10 mouse cellular contexts compared by ENCODE assay signal in genomic region chr3:138405341-138405740, GRCm38 (mm10). TPM values are rescaled to one million over a fixed set of nuclear protein-coding genes. Genes with fewer than 3 reads are reported as not detected.
DNase-seq lines count a peak whose midpoint lies in the region; ATAC-seq lines count a peak whose summit lies in the region.
"Had no signal": no experiment of that assay in that cellular context is flagged by ENCODE, and none has a peak within 500 bp of the region (broad histone marks: within the 10 kb centered on the region; RNA-seq: fewer than 3 reads in every experiment).

No protein-coding gene starts in this region.

- H3K27me3 ChIP-seq in hindbrain, embryonic 10.5 days (ENCODE audit: insufficient read depth, poor library complexity, severe bottlenecking) = no peaks in the 10 kb centered on the region
- H3K27me3 ChIP-seq in hindbrain, embryonic 12.5 days = no peaks in the 10 kb centered on the region
- H3K27me3 ChIP-seq: neural tube, embryonic 13.5 days had no signal

- peak; percentile 9 for DNase-seq in hindbrain, embryonic 10.5 days (ENCODE audit: low spot score)
- DNase-seq in CD4-positive, CD25-positive, alpha-beta regulatory T cell, adult 2 months (ENCODE audit: low read depth, low spot score) = peak; percentile 66
- DNase-seq in adrenal gland, postnatal 36 days = peak; percentile 43 to 65
- peak; percentile 18 for DNase-seq in gastrocnemius, postnatal 14 days
- DNase-seq in layer of hippocampus, postnatal 25 days (ENCODE audit: extremely low spot score in 1 of 2, low spot score in 1 of 2) = peak; percentile 22 to 68
- DNase-seq in retina, adult 2 months (ENCODE audit: low read depth, low spot score) = peak; percentile 23

- intact Hi-C loops in gastrocnemius, postnatal 14 days (cut with DNase I; ENCODE audit: low total_unique reads) = loop anchor here (5.0 kb wide), 1 partner anchor 183 kb away; no protein-coding TSS in a partner anchor

- H3K4me1 ChIP-seq in hindbrain, embryonic 10.5 days (replicated peaks) = no peaks in the 10 kb centered on the region
- H3K4me1 ChIP-seq in hindbrain, embryonic 12.5 days = no peaks in the 10 kb centered on the region
- H3K4me1 ChIP-seq: neural tube, embryonic 13.5 days had no signal

- H3K4me2 ChIP-seq in hindbrain, embryonic 12.5 days (replicated peaks) = no peak overlapping the region
- H3K4me2 ChIP-seq: neural tube, embryonic 13.5 days had no signal

- 40% methylated on average over 3 of the region's 3 CpGs for WGBS in hindbrain, embryonic 10.5 days
- WGBS in hindbrain, embryonic 12.5 days = 48% methylated on average over 3 of the region's 3 CpGs

- H3K36me3 ChIP-seq in hindbrain, embryonic 10.5 days = no peaks in the 10 kb centered on the region
- no peaks in the 10 kb centered on the region for H3K36me3 ChIP-seq in hindbrain, embryonic 12.5 days
- H3K36me3 ChIP-seq: neural tube, embryonic 13.5 days had no signal

- H3K9ac ChIP-seq in hindbrain, embryonic 12.5 days = no peak overlapping the region
- H3K9ac ChIP-seq: neural tube, embryonic 13.5 days had no signal

- no peak overlapping the region for H3K4me3 ChIP-seq in hindbrain, embryonic 10.5 days
- H3K4me3 ChIP-seq in hindbrain, embryonic 12.5 days = no peak overlapping the region
- H3K4me3 ChIP-seq: neural tube, embryonic 13.5 days had no signal

- H3K9me3 ChIP-seq in hindbrain, embryonic 10.5 days = no peaks in the 10 kb centered on the region
- H3K9me3 ChIP-seq in hindbrain, embryonic 12.5 days (replicated peaks) = no peaks in the 10 kb centered on the region
- H3K9me3 ChIP-seq: neural tube, embryonic 13.5 days had no signal

- no peak for ATAC-seq in hindbrain, embryonic 12.5 days (ENCODE audit: low FRiP score)
- no peak for ATAC-seq in megakaryocyte, adult 5-6 weeks (ENCODE audit: poor library complexity, severe bottlenecking)

- no peak overlapping the region for H3K27ac ChIP-seq in hindbrain, embryonic 10.5 days
- no peak overlapping the region for H3K27ac ChIP-seq in hindbrain, embryonic 12.5 days
- H3K27ac ChIP-seq: neural tube, embryonic 13.5 days had no signal

RNA-seq across cellular contexts. Expression of gene Adh4, which starts 9.9 kb away (rescaled TPM):
- not detected in 2 replicates for polyA plus RNA-seq in hindbrain, embryonic 10.5 days (2016; fragmentation: Nextera tagmentation; extraction: Ambion mirVana)
- not detected in 2 replicates for polyA plus RNA-seq in hindbrain, embryonic 12.5 days (2016; fragmentation: Nextera tagmentation; extraction: Ambion mirVana)
- under 1 TPM; 0.43 to 0.83 TPM for total RNA-seq in adrenal gland, postnatal 36 days (2021)
- total RNA-seq in gastrocnemius, postnatal 14 days (2021) = not detected
- not detected for total RNA-seq in layer of hippocampus, postnatal 25 days (2021)
- not detected in 2 replicates for total RNA-seq in megakaryocyte, adult 5-6 weeks (2015)
- not detected in 2 replicates for total RNA-seq in megakaryocyte, adult 5-6 weeks (2017)
- polyA plus RNA-seq: heart, embryonic 14.5 days; neural tube, embryonic 13.5 days had no signal

RNA-seq across cellular contexts. Expression of gene Adh5, which starts 37.6 kb away (rescaled TPM):
- 255 and 261 TPM in 2 replicates for polyA plus RNA-seq in hindbrain, embryonic 10.5 days (2016; fragmentation: Nextera tagmentation; extraction: Ambion mirVana)
- 217 and 224 TPM in 2 replicates for polyA plus RNA-seq in hindbrain, embryonic 12.5 days (2016; fragmentation: Nextera tagmentation; extraction: Ambion mirVana)
- total RNA-seq in adrenal gland, postnatal 36 days (2021) = 100 to 1,000 TPM; 160 to 207 TPM
- total RNA-seq in gastrocnemius, postnatal 14 days (2021) = 10 to 100 TPM; 65.5 to 69.2 TPM
- 10 to 100 TPM; 71.0 to 76.7 TPM for total RNA-seq in layer of hippocampus, postnatal 25 days (2021)
- 67.0 and 85.0 TPM in 2 replicates for total RNA-seq in megakaryocyte, adult 5-6 weeks (2015)
- total RNA-seq in megakaryocyte, adult 5-6 weeks (2017) = 67.1 and 71.1 TPM in 2 replicates

Comparison
In these comparisons a context has a peak if more than half of its experiments do, and no peak if none do; other contexts are left out.
1. DNase-seq: peak in every context shown above with its lines; median percentile 66 in CD4-positive, CD25-positive, alpha-beta regulatory T cell, adult 2 months; 54 in adrenal gland, postnatal 36 days; 45 in layer of hippocampus, postnatal 25 days; 23 in retina, adult 2 months; 18 in gastrocnemius, postnatal 14 days; 9 in hindbrain, embryonic 10.5 days.